Mouse (Mus musculus) stomach, embryonic 14.5 days (tissue): ENCODE measurements around the gene Gm45233. TPM values are rescaled to one million over a fixed set of nuclear protein-coding genes. Genes with fewer than 3 reads are reported as not detected.

Source experiments
- ATAC-seq: fragments of 200-750 bp; cut with Nextera tagmentation; 2 replicates; pipeline ENCODE4 v1.8.0; 2017; ENCODE audit warnings: low read depth, moderate TSS enrichment; ENCODE audit not compliant: insufficient number of reproducible peaks, insufficient read depth, low FRiP score
- H3K27ac ChIP-seq: fragments of 300-500 bp; sonication (generic); 2 replicates; pipeline ENCODE4 v1.5.1; 2014; ENCODE audit warnings: mild to moderate bottlenecking, low read length, moderate library complexity, mixed read lengths
- H3K27me3 ChIP-seq: fragments of 300-500 bp; sonication (generic); 2 replicates; pipeline ENCODE4 v1.6.1; 2014; ENCODE audit warnings: low read length, control low read depth, mixed read lengths; ENCODE audit not compliant: control insufficient read depth, insufficient read depth
- H3K36me3 ChIP-seq: fragments of 300-500 bp; sonication (generic); 2 replicates; pipeline ENCODE4 v1.6.1; 2014; ENCODE audit warnings: mild to moderate bottlenecking, control low read depth, low read length, moderate library complexity, mixed read lengths; ENCODE audit not compliant: control insufficient read depth, insufficient read depth
- H3K4me1 ChIP-seq: fragments of 300-500 bp; sonication (generic); 2 replicates; pipeline ENCODE4 v1.6.1; 2014; ENCODE audit warnings: low read length, control low read depth, mixed read lengths; ENCODE audit not compliant: control insufficient read depth, insufficient read depth
- H3K4me2 ChIP-seq: fragments of 300-500 bp; sonication (generic); replicated peaks from 2 replicates; pipeline ENCODE4 v1.6.1; 2014; ENCODE audit warnings: low read depth, low read length, control low read depth
- H3K4me3 ChIP-seq: fragments of 300-500 bp; sonication (generic); 2 replicates; pipeline ENCODE4 v1.5.1; 2014; ENCODE audit warnings: low read depth, low read length, control low read depth
- H3K9ac ChIP-seq: fragments of 300-500 bp; sonication (generic); replicated peaks from 2 replicates; pipeline ENCODE4 v1.6.1; 2014; ENCODE audit warnings: low read depth, mild to moderate bottlenecking, control low read depth, low read length, moderate library complexity, mixed read lengths
- H3K9me3 ChIP-seq: fragments of 300-500 bp; sonication (generic); 2 replicates; pipeline ENCODE4 v1.6.1; 2016; ENCODE audit warnings: low read depth, low read length, control low read depth; ENCODE audit not compliant: control insufficient read depth
- WGBS: fragments of 180-500 bp; shearing (Covaris S2); extraction: QIAGEN DNeasy Blood & Tissue Kit; methylation state at CpG from one replicate; pipeline ENCODE4 v1.1.7; 2014; 5-methylcytosine and 5-hydroxymethylcytosine counted together
- polyA plus RNA-seq: library from polyadenylated mRNA; unstranded; fragments of >200 nt; fragmentation: Nextera tagmentation; extraction: Ambion mirVana; gene quantifications from 2 replicates; pipeline ENCODE4 v1.2.1, GENCODE M21; 2014

Gm45233 gene
- polyA plus RNA-seq, 1 experiment from 2014 or later = 0.30 TPM

DNA sequence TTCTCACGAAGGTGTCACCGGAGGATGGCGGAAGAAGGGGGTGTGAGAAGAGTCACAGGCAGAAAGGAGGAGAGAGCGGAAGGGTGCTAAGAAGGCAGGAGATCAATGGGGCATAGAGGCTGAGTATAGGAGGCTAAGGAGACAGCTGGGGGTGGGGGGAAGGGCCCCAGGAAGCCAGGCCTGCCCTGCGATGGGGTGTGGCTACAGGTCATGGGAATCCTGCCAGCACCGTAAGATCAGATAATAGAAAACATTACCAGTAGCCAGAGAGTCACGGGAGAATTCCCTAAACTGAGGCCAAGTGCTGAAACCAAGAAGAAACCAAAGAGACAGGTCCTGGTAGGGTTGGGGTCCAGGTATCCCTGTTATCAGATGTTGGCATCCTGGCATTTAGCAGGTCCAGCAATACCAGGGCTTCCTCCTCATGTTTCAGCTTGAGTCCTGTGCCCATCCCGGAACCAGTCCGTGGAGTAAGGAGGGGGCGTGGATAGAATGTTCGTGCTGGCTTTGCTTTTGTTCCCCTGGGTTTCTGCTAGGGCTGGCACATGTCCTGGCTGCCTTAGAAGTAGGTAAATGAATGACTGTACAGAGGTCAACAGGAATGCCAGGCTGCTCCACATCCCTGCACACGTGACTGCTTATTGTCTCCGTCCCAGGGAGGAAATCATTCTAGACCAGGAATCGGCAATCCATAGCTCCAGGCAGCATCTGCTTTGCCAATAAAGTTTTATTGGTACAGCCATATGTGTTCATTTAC lies 9.8 kb downstream of the Gm45233 start:
- Histone ChIP-seq H3K4me3 (no peak overlapping the region), H3K4me2 (no peak overlapping the region), H3K27me3 (no peaks in the 10 kb centered on the region), H3K4me1 (no peaks in the 10 kb centered on the region), H3K9ac (no peak overlapping the region), H3K27ac (no peak overlapping the region), H3K9me3 (no peaks in the 10 kb centered on the region), H3K36me3 (peaks cover 21% of the 10 kb centered on the region)
- 85% methylated on average over 14 of the region's 14 CpGs for WGBS
- ATAC-seq = no peak

DNA sequence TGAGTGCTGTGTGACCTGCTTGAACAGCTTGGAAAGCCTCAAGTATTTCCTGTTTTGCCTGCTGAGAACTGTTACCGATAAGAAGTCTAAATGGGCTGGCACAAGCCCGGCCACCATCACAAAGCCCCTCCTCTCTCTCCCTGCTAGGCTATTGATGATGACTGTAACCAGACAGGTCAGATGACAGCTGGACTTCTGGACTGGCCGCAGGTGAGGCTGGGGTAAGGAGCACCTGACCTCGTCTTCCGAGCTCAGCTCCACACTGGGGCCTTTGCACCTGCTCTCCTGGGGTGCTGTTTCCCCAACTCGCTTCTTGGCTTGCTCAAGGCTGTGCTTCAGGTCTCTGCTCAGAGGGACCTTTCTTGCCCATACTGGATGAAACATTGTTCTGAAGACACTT lies 10.4 kb downstream of the Gm45233 start:
- Histone ChIP-seq H3K4me2 (no peak overlapping the region), H3K36me3 (peaks cover 21% of the 10 kb centered on the region), H3K4me1 (no peaks in the 10 kb centered on the region), H3K9me3 (no peaks in the 10 kb centered on the region), H3K9ac (no peak overlapping the region), H3K27me3 (no peaks in the 10 kb centered on the region), H3K4me3 (no peak overlapping the region), H3K27ac (no peak overlapping the region)
- 87% methylated on average over 6 of the region's 6 CpGs for WGBS
- no peak for ATAC-seq

DNA sequence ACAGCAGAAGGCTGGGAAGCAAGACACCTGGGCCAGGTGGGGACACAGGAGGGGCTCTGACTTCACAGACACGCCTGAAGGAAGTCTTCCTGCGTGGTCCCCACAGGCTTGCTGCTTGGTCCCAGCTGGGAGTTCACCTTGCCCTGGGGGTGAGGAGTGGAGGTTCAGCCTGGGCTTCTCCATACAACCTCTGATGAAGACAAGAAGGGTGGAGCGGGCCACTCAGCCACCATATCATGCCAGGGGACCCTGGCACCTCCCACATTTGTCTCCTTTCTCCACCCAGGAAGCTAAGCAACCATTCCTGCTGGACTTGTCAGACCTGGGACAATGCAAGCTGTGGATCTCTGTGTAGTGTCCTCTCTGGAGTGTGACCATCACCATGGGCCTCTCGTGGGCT lies 18.9 kb downstream of the Gm45233 start, which contains the start of gene Vsig10l:
Vsig10l (plus strand) TSS at position 301 of the 400 bp plus-strand sequence.
- WGBS = 63% methylated on average over 4 of the region's 4 CpGs
- Histone ChIP-seq H3K9ac (no peak within 1 kb of the TSS), H3K27ac (no peak within 1 kb of the TSS), H3K36me3 (no peaks in the 10 kb centered on the region), H3K4me2 (no peak within 1 kb of the TSS), H3K9me3 (no peaks in the 10 kb centered on the region), H3K4me3 (no peak within 1 kb of the TSS), H3K27me3 (no peaks in the 10 kb centered on the region), H3K4me1 (no peaks in the 10 kb centered on the region)
- ATAC-seq = no peak

DNA sequence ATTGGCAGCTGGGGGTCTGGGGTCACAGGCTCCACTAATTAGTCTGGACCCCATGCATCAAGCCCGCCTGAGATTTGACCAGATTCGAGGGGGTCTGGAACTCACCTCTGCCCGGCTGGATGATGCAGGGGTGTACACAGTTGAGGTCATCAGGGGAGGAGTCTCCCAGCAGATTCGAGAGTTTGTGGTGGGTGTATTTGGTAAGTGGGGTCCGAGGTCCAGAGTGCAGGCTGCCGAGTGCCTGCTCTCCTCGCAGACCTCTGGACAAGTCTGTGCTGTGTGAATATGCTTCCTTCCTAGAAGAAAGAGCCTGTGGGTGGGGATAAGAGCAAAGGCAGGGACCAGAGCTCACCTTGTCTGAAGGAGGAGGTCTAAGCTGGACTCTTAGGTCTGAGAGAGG lies 20.0 kb downstream of the Gm45233 start:
- no peaks in the 10 kb centered on the region for H3K36me3 ChIP-seq
- no peak overlapping the region for H3K4me3 ChIP-seq
- H3K9me3 ChIP-seq = no peaks in the 10 kb centered on the region
- ATAC-seq = no peak
- no peak overlapping the region for H3K4me2 ChIP-seq
- no peak overlapping the region for H3K27ac ChIP-seq
- no peaks in the 10 kb centered on the region for H3K4me1 ChIP-seq
- WGBS = 76% methylated on average over 7 of the region's 7 CpGs
- no peaks in the 10 kb centered on the region for H3K27me3 ChIP-seq
- no peak overlapping the region for H3K9ac ChIP-seq

DNA sequence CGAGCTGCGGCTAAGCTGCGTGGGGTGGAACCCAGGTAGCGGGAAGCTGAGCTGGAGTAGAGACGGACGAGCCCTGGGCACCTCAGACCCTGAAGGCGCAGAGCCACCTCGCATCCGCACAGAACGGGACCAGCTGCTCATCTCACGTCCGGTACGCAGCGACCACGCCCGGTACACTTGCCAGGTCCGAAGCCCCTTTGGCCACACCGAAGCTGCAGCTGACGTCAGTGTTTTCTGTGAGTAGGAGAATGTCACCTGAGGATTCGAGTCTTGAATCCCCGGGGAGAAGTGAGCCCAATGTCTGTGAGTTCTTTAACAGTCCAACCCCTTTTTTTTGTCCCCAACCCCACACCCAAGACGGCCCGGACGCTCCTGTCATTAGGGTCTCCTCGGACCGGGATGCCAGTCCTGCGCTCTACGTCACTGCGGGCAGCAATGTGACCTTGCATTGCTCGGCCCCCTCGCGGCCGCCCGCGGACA lies 21.0 kb downstream of the Gm45233 start:
- Histone ChIP-seq H3K4me1 (no peaks in the 10 kb centered on the region), H3K4me2 (peak overlapping the region; percentile 87), H3K27ac (no peak overlapping the region), H3K9me3 (no peaks in the 10 kb centered on the region), H3K9ac (no peak overlapping the region), H3K27me3 (no peaks in the 10 kb centered on the region), H3K4me3 (peak overlapping the region; percentile 39), H3K36me3 (no peaks in the 10 kb centered on the region)
- no peak for ATAC-seq
- WGBS = 6% methylated on average over 35 of the region's 35 CpGs

DNA sequence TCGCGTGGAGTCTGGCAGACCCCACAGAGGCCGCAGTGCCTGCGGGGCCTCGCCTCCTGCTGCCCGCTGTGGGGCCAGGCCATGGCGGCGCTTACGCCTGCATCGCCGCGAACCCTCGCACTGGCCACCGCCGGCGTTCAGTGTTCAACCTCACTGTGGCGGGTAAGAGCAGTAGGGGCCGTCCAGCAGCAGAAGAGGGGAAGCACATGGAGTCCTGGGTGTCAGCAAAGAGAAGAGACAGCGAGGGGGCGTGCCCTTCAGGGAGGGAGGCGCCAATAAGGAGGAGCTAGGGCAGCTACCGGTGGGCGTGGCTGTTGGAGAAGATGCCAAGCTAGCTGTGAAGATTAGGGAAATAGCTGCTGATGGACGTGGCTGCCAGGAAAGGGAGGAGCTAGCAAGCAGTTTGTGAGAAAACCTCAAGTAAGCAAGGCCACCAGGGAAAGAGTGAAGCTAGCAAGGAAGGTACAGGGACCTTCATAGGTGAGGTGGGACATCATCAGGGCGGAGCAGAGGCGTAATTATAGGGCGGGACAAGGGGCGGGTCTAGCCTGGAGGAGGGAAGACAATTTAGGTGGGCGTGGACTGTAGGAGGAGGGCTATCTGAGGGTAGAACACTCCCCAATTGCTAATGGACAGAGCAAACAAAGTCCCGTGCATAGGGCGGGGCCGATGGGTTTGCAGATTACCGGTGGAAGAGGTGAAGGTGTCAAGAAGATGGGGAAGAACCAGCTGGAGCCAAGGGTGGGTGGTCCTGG lies 21.6 kb downstream of the Gm45233 start:
- H3K9me3 ChIP-seq = no peaks in the 10 kb centered on the region
- ATAC-seq = peak; percentile 88
- no peaks in the 10 kb centered on the region for H3K36me3 ChIP-seq
- H3K27me3 ChIP-seq = no peaks in the 10 kb centered on the region
- H3K9ac ChIP-seq = no peak overlapping the region
- H3K4me1 ChIP-seq = no peaks in the 10 kb centered on the region
- H3K27ac ChIP-seq = no peak overlapping the region
- under 1% methylated on average over 33 of the region's 33 CpGs for WGBS
- H3K4me2 ChIP-seq = peak overlapping the region; percentile 87
- peak overlapping the region; percentile 39 for H3K4me3 ChIP-seq

DNA sequence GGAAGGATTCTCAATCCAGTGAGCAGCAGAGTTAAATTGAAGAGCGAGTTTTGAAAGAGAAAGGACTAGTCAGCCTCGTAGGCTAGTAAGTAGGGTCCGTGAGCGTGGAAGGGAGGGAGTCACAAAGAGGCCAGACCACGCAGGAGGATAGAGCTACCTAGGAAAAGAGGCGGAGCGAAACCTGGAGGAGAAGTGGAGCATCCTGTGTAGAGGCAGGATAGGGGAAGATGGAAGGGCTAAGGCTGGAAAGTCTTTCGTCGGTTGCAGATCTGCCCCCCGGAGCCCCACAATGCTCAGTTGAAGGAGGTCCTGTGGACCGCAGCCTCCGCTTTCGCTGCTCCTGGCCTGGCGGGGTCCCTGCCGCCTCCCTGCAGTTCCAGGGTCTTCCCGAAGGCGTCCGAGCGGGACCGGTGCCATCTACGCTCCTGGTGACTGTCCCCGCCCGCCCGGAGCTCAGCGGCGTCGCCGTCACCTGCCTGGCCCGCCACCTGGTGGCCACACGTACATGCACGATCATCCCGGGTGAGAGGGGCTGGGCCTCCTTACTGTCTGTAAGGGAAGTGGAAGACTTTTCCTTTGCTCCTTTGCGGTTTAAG lies 22.3 kb downstream of the Gm45233 start:
- peak overlapping the region; percentile 87 for H3K4me2 ChIP-seq
- H3K4me1 ChIP-seq = no peaks in the 10 kb centered on the region
- H3K27me3 ChIP-seq = no peaks in the 10 kb centered on the region
- no peak overlapping the region for H3K27ac ChIP-seq
- no peaks in the 10 kb centered on the region for H3K36me3 ChIP-seq
- peak overlapping the region; percentile 30; the same call in 1 of the 2 replicates for H3K9ac ChIP-seq
- peak overlapping the region; percentile 39 for H3K4me3 ChIP-seq
- ATAC-seq = peak; percentile 64
- no peaks in the 10 kb centered on the region for H3K9me3 ChIP-seq
- under 1% methylated on average over 33 of the region's 33 CpGs for WGBS

DNA sequence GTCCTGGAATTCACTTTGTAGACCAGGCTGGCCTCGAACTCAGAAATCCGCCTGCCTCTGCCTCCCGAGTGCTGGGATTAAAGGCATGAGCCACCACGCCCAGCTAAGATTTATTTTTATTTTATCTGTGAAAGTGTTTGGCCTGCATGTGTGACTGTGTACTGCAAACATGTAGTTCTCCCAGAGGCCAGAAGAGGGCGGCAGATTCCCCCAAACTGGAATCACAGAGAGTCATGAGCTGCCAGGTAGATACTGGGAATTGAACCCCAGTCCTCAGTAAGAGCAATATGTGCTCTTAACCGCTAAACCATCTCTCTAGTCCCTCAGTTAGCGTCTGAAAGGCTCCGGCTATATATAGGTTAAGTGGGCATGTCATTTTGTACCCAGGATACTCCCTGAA lies 26.4 kb downstream of the Gm45233 start:
- no peaks in the 10 kb centered on the region for H3K27me3 ChIP-seq
- ATAC-seq = no peak
- H3K9me3 ChIP-seq = no peaks in the 10 kb centered on the region
- H3K9ac ChIP-seq = no peak overlapping the region
- H3K36me3 ChIP-seq = no peaks in the 10 kb centered on the region
- H3K4me3 ChIP-seq = no peak overlapping the region
- H3K27ac ChIP-seq = no peak overlapping the region
- H3K4me2 ChIP-seq = no peak overlapping the region
- WGBS = 49% methylated on average over 8 of the region's 8 CpGs
- no peaks in the 10 kb centered on the region for H3K4me1 ChIP-seq
